Mouse (Mus musculus) B cell, adult (primary cell): ENCODE results near the gene Vav1. TPM values are rescaled to one million over a fixed set of nuclear protein-coding genes. Genes with fewer than 3 reads are reported as not detected.

Source experiments
- total RNA-seq: library from RNA; stranded (reverse); gene quantifications from 4 replicates; pipeline ENCODE4 v1.2.4, GENCODE M21; 2023; ENCODE audit not compliant: inconsistent age

Vav1 gene
- 193 to 203 TPM (median 194 TPM) in 4 replicates for total RNA-seq

DNA sequence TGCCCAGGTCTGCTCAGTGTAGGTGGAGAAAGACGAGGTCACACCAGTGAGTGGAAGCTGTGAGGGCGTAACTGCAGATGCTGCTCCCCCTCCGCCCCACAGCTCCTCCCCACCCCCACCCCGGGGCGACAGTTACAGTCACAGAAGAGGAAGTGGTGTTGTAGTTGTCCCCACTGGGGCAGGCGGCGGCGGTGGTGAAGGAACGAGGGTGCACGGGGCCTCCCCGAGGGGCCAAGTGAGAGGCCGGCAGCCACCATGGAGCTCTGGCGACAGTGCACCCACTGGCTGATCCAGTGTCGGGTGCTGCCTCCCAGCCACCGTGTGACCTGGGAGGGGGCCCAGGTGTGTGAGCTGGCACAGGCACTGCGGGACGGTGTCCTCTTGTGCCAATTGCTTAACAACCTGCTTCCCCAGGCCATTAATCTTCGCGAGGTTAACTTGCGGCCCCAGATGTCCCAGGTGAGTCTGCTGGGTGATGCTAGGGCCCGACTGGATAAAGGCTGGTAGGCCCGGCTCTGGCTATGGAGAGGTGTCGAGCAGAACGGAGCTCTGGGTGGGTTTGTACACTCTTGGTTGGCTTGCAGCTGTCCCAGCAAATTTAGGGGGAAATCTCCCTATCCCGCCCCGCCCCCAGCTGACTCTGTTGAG is at the start of gene Vav1:
Gene Vav1 (plus strand): TSS at position 158 of the 648 bp plus-strand sequence.

DNA sequence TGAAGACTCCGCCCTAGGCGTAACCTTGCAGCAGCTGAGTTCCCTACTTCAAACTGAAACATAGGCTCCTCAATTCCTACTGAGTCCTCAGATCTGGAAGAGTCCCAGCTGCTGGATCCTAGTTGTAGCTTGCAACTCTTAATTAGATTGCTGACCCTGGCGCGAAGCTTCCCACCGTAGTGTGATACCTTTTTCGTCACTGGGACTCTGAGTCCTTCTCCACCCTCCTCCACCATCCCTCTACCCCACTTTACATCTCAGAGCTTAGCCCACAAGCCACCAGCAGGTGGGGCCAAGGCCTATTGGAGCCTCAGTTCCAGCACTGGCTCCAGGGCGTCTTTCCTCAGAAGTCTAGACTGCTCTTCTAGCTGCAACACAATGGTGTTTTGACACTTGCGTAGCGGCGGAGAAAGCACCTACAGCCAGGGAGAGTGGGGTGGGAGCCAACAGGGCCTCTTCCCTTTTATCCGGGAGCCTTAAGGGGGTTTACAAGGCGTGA is 30.6 kb upstream of the Vav1 start, which contains the start of gene Gpr108:
Gene Gpr108 (minus strand): TSS at position 246 of the 499 bp plus-strand sequence.

DNA sequence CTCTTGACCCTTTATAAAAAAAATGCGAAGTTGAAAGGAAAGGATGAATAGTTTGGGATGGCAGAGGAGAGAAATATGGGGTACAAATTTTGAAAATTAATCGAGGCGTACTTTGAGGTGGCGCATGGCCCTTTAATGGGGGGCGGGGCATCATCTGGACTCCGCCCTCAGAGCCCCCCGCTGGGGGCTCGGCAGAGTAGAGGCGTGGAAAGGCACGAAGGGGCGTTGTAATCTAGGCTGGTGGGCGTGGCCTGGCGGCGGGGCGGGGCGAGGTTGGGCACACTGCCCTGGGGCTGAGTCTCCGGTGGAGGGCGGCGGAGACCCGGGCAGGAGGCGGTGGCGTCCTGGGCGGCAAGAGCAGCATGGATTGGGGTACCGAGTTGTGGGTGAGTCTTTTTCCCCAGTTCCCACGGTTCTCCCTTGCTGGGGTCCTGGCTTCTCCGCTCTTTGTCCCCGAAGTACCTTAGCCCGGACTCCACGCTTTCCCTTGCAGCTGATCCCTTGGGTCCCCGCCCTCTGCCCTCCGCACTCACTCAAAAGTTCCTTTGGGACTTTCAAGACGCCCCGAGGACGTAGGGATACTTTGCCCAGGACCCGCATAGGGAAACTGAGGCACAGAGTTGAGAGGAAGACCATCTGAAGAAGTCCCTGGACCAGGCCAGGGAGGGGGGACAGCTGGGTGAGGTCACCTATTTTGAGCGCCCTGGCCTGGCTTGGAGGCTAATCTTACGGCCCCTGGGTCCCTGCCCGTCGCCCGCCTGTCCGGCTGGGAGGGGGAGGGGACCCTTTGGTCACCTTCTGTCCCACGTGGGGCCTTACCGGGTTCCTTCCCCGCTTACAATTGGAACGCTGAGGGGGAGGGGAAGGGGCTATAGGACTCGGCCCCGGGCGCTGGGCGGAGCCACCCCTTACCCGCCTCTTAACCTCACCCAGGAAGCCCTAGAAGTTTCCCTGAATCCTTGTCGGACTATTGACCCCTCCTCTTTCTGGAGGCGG is 29.4 kb upstream of the Vav1 start, which contains the start of gene Trip10:
Gene Trip10 (plus strand): TSS at position 270 of the 996 bp plus-strand sequence.

GRCm38 (mm10) chr17:57358441-57358840 is 79.5 kb downstream of the Vav1 start, which contains the start of gene Adgre1:
Adgre1 (plus strand) TSS chr17:57358691.

Other genes starting within 250 kb of the Vav1 start
- gene Khsrp, start 247.6 kb upstream of the Vav1 start, total RNA-seq, result 135 to 137 TPM (median 137 TPM) in 4 replicates
- not detected in 4 replicates for gene Slc25a41, start 237.4 kb upstream of the Vav1 start, total RNA-seq
- 12.1 to 17.9 TPM (median 15.4 TPM) in 4 replicates for gene Crb3, start 220.0 kb upstream of the Vav1 start, total RNA-seq
- 15.2 to 25.1 TPM (median 18.8 TPM) in 4 replicates for gene Slc25a23, start 219.2 kb upstream of the Vav1 start, total RNA-seq
- 148 to 162 TPM (median 151 TPM) in 4 replicates for gene Dennd1c, start 200.6 kb upstream of the Vav1 start, total RNA-seq
- gene Tubb4a, start 191.3 kb upstream of the Vav1 start, total RNA-seq, result 0.22 to 0.36 TPM (median 0.24 TPM) in 3 of 4 replicates, not detected in the other
- gene Tnfsf9, start 173.8 kb upstream of the Vav1 start, total RNA-seq, result 0.93 to 1.2 TPM in 2 of 4 replicates, not detected in the others
- gene Cd70, start 129.3 kb upstream of the Vav1 start, total RNA-seq, result not detected in 4 replicates
- 0.36 TPM in 1 of 4 replicates, not detected in the others for gene Tnfsf14, start 84.9 kb upstream of the Vav1 start, total RNA-seq
- gene C3, start 51.0 kb upstream of the Vav1 start, total RNA-seq, result 1.1 to 5.8 TPM (median 4.2 TPM) in 4 replicates
- gene Gpr108, start 30.7 kb upstream of the Vav1 start, total RNA-seq, result 54.2 to 60.2 TPM (median 57.3 TPM) in 4 replicates
- gene Trip10, start 29.6 kb upstream of the Vav1 start, total RNA-seq, result 8.7 to 10.7 TPM (median 9.5 TPM) in 4 replicates
- gene Adgre1, start 79.6 kb downstream of the Vav1 start, total RNA-seq, result 7.6 to 16.4 TPM (median 9.0 TPM) in 4 replicates